Mouse (Mus musculus) G1E (cell line): ENCODE data around the gene Myom3.

ENCODE experiments used
- CTCF ChIP-seq: IDR thresholded peaks from 2 replicates; pipeline ENCODE4 v1.5.1; 2012; ENCODE audit warnings: low read depth, low read length, inconsistent platforms, mixed read lengths
- GATA1 ChIP-seq: IDR thresholded peaks from 2 replicates; pipeline ENCODE4 v1.6.1; 2012; ENCODE audit warnings: borderline replicate concordance, low read length, inconsistent platforms, mixed read lengths
- POLR2AphosphoS5 ChIP-seq: IDR thresholded peaks from 2 replicates; pipeline ENCODE4 v1.6.1; 2012; ENCODE audit warnings: low read depth, low read length, inconsistent platforms; ENCODE audit not compliant: insufficient replicate concordance

GRCm38 (mm10) chr4:135714776-135715175 lies 44.7 kb upstream of the Myom3 start:
- TF ChIP-seq CTCF (no peak), POLR2AphosphoS5 (no peak), GATA1 (no peak)
